Mouse (Mus musculus): ENCODE results near the gene Mrpl21.

DNA sequence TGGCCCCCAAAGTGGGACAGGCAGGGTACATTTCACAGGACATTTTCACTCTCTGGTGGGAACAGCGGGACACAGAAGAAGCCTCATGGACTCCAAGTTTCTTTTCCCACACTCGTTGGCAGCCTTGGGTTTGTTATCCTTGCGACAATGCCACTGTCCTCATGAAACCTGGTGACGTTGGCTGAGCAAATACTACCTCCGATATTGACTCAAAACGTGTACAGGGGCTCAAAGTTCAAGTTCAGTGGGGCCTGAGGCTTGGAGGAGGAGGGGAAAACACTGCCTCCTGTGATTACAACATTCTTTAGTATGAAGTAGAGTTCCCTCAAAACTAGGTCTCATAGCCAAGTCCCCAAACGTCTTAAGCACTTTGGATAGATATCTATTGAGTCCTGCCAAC, 37.4 kb downstream of the Mrpl21 start:
- TF ChIP-seq CHD2 (IDR thresholded peaks at IDR 0.05; ENCODE audit: low read depth, low read length): no peak
- no peak for TF ChIP-seq ZC3H11A (IDR thresholded peaks at IDR 0.05; ENCODE audit: borderline replicate concordance, low read depth, low read length)
